Mouse (Mus musculus) liver, embryonic 16.5 days (tissue): ENCODE data around the gene Hoxc12. TPM values are rescaled to one million over a fixed set of nuclear protein-coding genes. Genes with fewer than 3 reads are reported as not detected.

Experiments
- ATAC-seq: fragments of 200-750 bp; cut with Nextera tagmentation; 2 replicates; pipeline ENCODE4 v1.8.0; 2017; ENCODE audit warnings: low read depth, mild to moderate bottlenecking, moderate number of reproducible peaks, moderate library complexity
- H3K27ac ChIP-seq: fragments of 300-500 bp; sonication (generic); 2 replicates; pipeline ENCODE4 v1.5.1; 2014; ENCODE audit warnings: mild to moderate bottlenecking, low read length
- H3K27me3 ChIP-seq: fragments of 300-500 bp; sonication (generic); 2 replicates; pipeline ENCODE4 v1.6.1; 2014; ENCODE audit warnings: low read depth, low read length, mixed read lengths; ENCODE audit not compliant: control insufficient read depth, insufficient read depth
- H3K36me3 ChIP-seq: fragments of 300-500 bp; sonication (generic); 2 replicates; pipeline ENCODE4 v1.6.1; 2014; ENCODE audit warnings: mild to moderate bottlenecking; ENCODE audit not compliant: control insufficient read depth, insufficient read depth
- H3K4me1 ChIP-seq: fragments of 300-500 bp; sonication (generic); 2 replicates; pipeline ENCODE4 v1.6.1; 2014; ENCODE audit warnings: low read depth, low read length, mixed read lengths; ENCODE audit not compliant: control insufficient read depth
- H3K4me2 ChIP-seq: fragments of 300-500 bp; sonication (generic); 2 replicates; pipeline ENCODE4 v1.6.1; 2014; ENCODE audit warnings: low read depth, low read length, mixed read lengths
- H3K4me3 ChIP-seq: fragments of 300-500 bp; sonication (generic); 2 replicates; pipeline ENCODE4 v1.5.1; 2014; ENCODE audit warnings: low read depth, mild to moderate bottlenecking, low read length
- H3K9ac ChIP-seq: fragments of 300-500 bp; sonication (generic); 2 replicates; pipeline ENCODE4 v1.6.1; 2014; ENCODE audit warnings: low read depth, low read length
- H3K9me3 ChIP-seq: fragments of 300-500 bp; sonication (generic); replicated peaks from 2 replicates; pipeline ENCODE4 v1.6.1; 2016; ENCODE audit warnings: low read length; ENCODE audit not compliant: control insufficient read depth
- WGBS: fragments of 180-500 bp; shearing (Covaris S2); extraction: QIAGEN DNeasy Blood & Tissue Kit; methylation state at CpG from one replicate; pipeline ENCODE4 v1.1.7; 2014; ENCODE audit not compliant: insufficient replicate concordance; 5-methylcytosine and 5-hydroxymethylcytosine counted together
- microRNA-seq: library from miRNA; unstranded; fragments of <30 nt; microRNA quantifications from one replicate; pipeline ENCODE4, GENCODE M21; 2016
- polyA plus RNA-seq: library from polyadenylated mRNA; unstranded; fragments of >200 nt; fragmentation: Nextera tagmentation; extraction: Ambion mirVana; gene quantifications from 2 replicates; pipeline ENCODE4 v1.2.1, GENCODE M21; 2015

Gene Hoxc12
- polyA plus RNA-seq, 1 experiment from 2014 or later = not detected

- H3K9ac ChIP-seq = no peak overlapping the region
- H3K4me3 ChIP-seq = no peak overlapping the region
- ATAC-seq = no peak
- peaks cover 99% of the 10 kb centered on the region for H3K27me3 ChIP-seq
- no peak overlapping the region for H3K4me2 ChIP-seq
- H3K9me3 ChIP-seq = no peaks in the 10 kb centered on the region
- no peaks in the 10 kb centered on the region for H3K4me1 ChIP-seq
- 11% methylated on average over 10 of the region's 10 CpGs for WGBS
- H3K36me3 ChIP-seq = no peaks in the 10 kb centered on the region
- no peak overlapping the region for H3K27ac ChIP-seq
Observed at GRCm38 (mm10) chr15:102984521-102984920, 48.0 kb downstream of the Hoxc12 start.

GRCm38 (mm10) chr15:102984925-102985324, 48.4 kb downstream of the Hoxc12 start:
- Histone ChIP-seq H3K27me3 (peaks cover 99% of the 10 kb centered on the region), H3K9ac (no peak overlapping the region), H3K4me2 (no peak overlapping the region), H3K36me3 (no peaks in the 10 kb centered on the region), H3K4me3 (no peak overlapping the region), H3K27ac (no peak overlapping the region), H3K4me1 (no peaks in the 10 kb centered on the region), H3K9me3 (no peaks in the 10 kb centered on the region)
- WGBS = 15% methylated on average over 3 of the region's 3 CpGs
- no peak for ATAC-seq

GRCm38 (mm10) chr15:102987124-102987833, 50.7 kb downstream of the Hoxc12 start:
- no peak for ATAC-seq
- H3K27me3 ChIP-seq = peaks cover 99% of the 10 kb centered on the region
- 3% methylated on average over 21 of the region's 21 CpGs for WGBS

GRCm38 (mm10) chr15:102988078-102988477, 51.5 kb downstream of the Hoxc12 start:
- Histone ChIP-seq H3K36me3 (no peaks in the 10 kb centered on the region), H3K27me3 (peaks cover 100% of the 10 kb centered on the region), H3K9me3 (no peaks in the 10 kb centered on the region), H3K9ac (no peak overlapping the region), H3K4me3 (no peak overlapping the region), H3K27ac (no peak overlapping the region), H3K4me1 (no peaks in the 10 kb centered on the region), H3K4me2 (no peak overlapping the region)
- WGBS = 23% methylated on average over 5 of the region's 5 CpGs
- ATAC-seq = no peak

More at GRCm38 (mm10) chr15:102987124-102987833, 50.7 kb downstream of the Hoxc12 start:
- Histone ChIP-seq H3K9me3 (no peaks in the 10 kb centered on the region), H3K9ac (no peak overlapping the region), H3K4me2 (no peak overlapping the region), H3K4me1 (no peaks in the 10 kb centered on the region), H3K27ac (no peak overlapping the region), H3K4me3 (no peak overlapping the region), H3K36me3 (no peaks in the 10 kb centered on the region)

Small RNA genes within 50 kb of the gene (microRNA-seq; reads per million reads assigned to microRNA genes)
- gene Mir196a-2 = 8.6 reads per million, percentile 25 among the genes with 10 or more reads in this experiment

Other genes starting within 250 kb of the Hoxc12 start
- 17.9 and 18.2 TPM in 2 replicates for gene Calcoco1, start 214.6 kb upstream of the Hoxc12 start, polyA plus RNA-seq
- gene Hoxc13, start 15.7 kb upstream of the Hoxc12 start, polyA plus RNA-seq = not detected in 2 replicates
- not detected in 2 replicates for gene Hoxc11, start 17.7 kb downstream of the Hoxc12 start, polyA plus RNA-seq
- gene Hoxc10, start 30.0 kb downstream of the Hoxc12 start, polyA plus RNA-seq = not detected in 2 replicates
- gene Hoxc5, start 30.7 kb downstream of the Hoxc12 start, polyA plus RNA-seq = 0.06 and 0.09 TPM in 2 replicates
- gene Hoxc9, start 39.7 kb downstream of the Hoxc12 start, polyA plus RNA-seq = not detected in 2 replicates
- gene Hoxc8, start 53.9 kb downstream of the Hoxc12 start, polyA plus RNA-seq = not detected in 2 replicates
- 0.07 TPM in 1 of 2 replicates, not detected in the other for gene Hoxc6, start 61.5 kb downstream of the Hoxc12 start, polyA plus RNA-seq
- gene Hoxc4, start 82.2 kb downstream of the Hoxc12 start, polyA plus RNA-seq = 0.09 and 0.15 TPM in 2 replicates
- 5.1 and 5.8 TPM in 2 replicates for gene Smug1, start 230.3 kb downstream of the Hoxc12 start, polyA plus RNA-seq